Mouse (Mus musculus): ENCODE data around the gene Dtnbp1.

GRCm38 (mm10) chr13:44903416-44903815, 98.5 kb downstream of the Dtnbp1 start:
- no peak for TF ChIP-seq CTCF (IDR thresholded peaks at IDR 0.05; ENCODE audit: control insufficient read depth, insufficient read depth, insufficient read length)
- no peak for TF ChIP-seq MAX (IDR thresholded peaks at IDR 0.05)

All from C2C12 (cell line).